Mouse (Mus musculus) right cerebral cortex, postnatal 10 days (tissue): ENCODE results near the gene Cdk14.
"Not testable (repeated sequence)": the region's sequence is repeated elsewhere in the genome, so short reads cannot be mapped to it uniquely, and the experiment has no call there.

Experiments
- DNase-seq, 2 experiments: peaks; one replicate each; pipeline ENCODE4 v3.0.0; 2021; ENCODE audit warnings: low spot score in 2 of 2

Gene Cdk14

GRCm38 (mm10) chr5:5367550-5367949, 52.6 kb downstream of the Cdk14 start:
- no peak for DNase-seq

GRCm38 (mm10) chr5:5365285-5366076, 54.6 kb downstream of the Cdk14 start:
- DNase-seq = no peak

- no peak for DNase-seq
Measured at GRCm38 (mm10) chr5:5361684-5362083, 58.4 kb downstream of the Cdk14 start.

- no peak for DNase-seq
Measured at GRCm38 (mm10) chr5:5360338-5360737, 59.8 kb downstream of the Cdk14 start.

GRCm38 (mm10) chr5:5359915-5360314, 60.2 kb downstream of the Cdk14 start:
- DNase-seq = no peak

GRCm38 (mm10) chr5:5359370-5359769, 60.7 kb downstream of the Cdk14 start:
- no peak for DNase-seq

- no peak for DNase-seq
Measured at GRCm38 (mm10) chr5:5358019-5358717, 61.9 kb downstream of the Cdk14 start.

- DNase-seq = no peak
Measured at GRCm38 (mm10) chr5:5354684-5355368, 65.3 kb downstream of the Cdk14 start.

GRCm38 (mm10) chr5:5353946-5354345, 66.2 kb downstream of the Cdk14 start:
- DNase-seq = no peak

GRCm38 (mm10) chr5:5344646-5345045, 75.5 kb downstream of the Cdk14 start:
- no peak for DNase-seq

GRCm38 (mm10) chr5:5343741-5344140, 76.4 kb downstream of the Cdk14 start:
- DNase-seq = no peak

- DNase-seq = no peak
Measured at GRCm38 (mm10) chr5:5343267-5343666, 76.8 kb downstream of the Cdk14 start.

- DNase-seq = peak; percentile 83 to 84
Measured at GRCm38 (mm10) chr5:5342410-5343137, 77.5 kb downstream of the Cdk14 start.

- DNase-seq = no peak
Measured at GRCm38 (mm10) chr5:5341611-5342010, 78.5 kb downstream of the Cdk14 start.

- DNase-seq = no peak
Measured at GRCm38 (mm10) chr5:5333916-5334315, 86.2 kb downstream of the Cdk14 start.

- no peak for DNase-seq
Measured at GRCm38 (mm10) chr5:5330926-5331460, 89.1 kb downstream of the Cdk14 start.

GRCm38 (mm10) chr5:5329018-5329417, 91.1 kb downstream of the Cdk14 start:
- not testable (repeated sequence) for DNase-seq

- no peak for DNase-seq
Measured at GRCm38 (mm10) chr5:5326716-5327115, 93.4 kb downstream of the Cdk14 start.

- no peak for DNase-seq
Measured at GRCm38 (mm10) chr5:5322699-5323098, 97.4 kb downstream of the Cdk14 start.

GRCm38 (mm10) chr5:5320506-5321181, 99.5 kb downstream of the Cdk14 start:
- peak; percentile 32 to 50 for DNase-seq
